Mouse (Mus musculus): ENCODE measurements at regions not wholly inside any gene's neighbourhood (a gene's known extent, or its start where the extent isn't known, plus 50 kb on each side); places are given as distances from the start of the nearest gene placed in this dataset.

GRCm38 (mm10) chr11:8065086-8065485 is 599.2 kb downstream of the Tns3 start:
- TF ChIP-seq CTCF (IDR thresholded peaks at IDR 0.05; ENCODE audit: extremely low read depth, insufficient read depth, low read length) (no peak), POLR2A (IDR thresholded peaks at IDR 0.05; ENCODE audit: extremely low read depth, insufficient read depth, low read length) (no peak)
